Mouse (Mus musculus): ENCODE results near the gene Nnmt. TPM values are rescaled to one million over a fixed set of nuclear protein-coding genes. Genes with fewer than 3 reads are reported as not detected.

Gene Nnmt
- total RNA-seq (2023): not detected in 4 replicates

GRCm38 (mm10) chr9:48604939-48605598 is at the start of gene Nnmt:
Gene Nnmt (minus strand): TSS chr9:48605153.

Other genes with a start within 250 kb of the Nnmt start
- gene Rexo2, start 124.5 kb downstream of the Nnmt start, total RNA-seq (2023): 37.0 to 39.9 TPM (median 37.9 TPM) in 4 replicates
- gene Rbm7, start 109.9 kb downstream of the Nnmt start, total RNA-seq (2023): 94.1 to 100 TPM (median 96.1 TPM) in 4 replicates
- gene Gm5617, start 109.7 kb downstream of the Nnmt start, total RNA-seq (2023): 14.8 to 20.7 TPM (median 19.6 TPM) in 4 replicates
- 0.22 TPM in 1 of 4 replicates, not detected in the others for gene Zbtb16, start 231.1 kb upstream of the Nnmt start, total RNA-seq (2023)

Measured in B cell, adult 62 days (primary cell).